Mouse (Mus musculus) bone marrow macrophage, adult 2 months (primary cell): ENCODE results near the gene Olfr641.

ENCODE experiments used
- CTCF ChIP-seq: IDR thresholded peaks from 2 replicates; pipeline ENCODE4 v1.5.1; 2012; ENCODE audit warnings: low read depth, mild to moderate bottlenecking, low read length, moderate library complexity
- POLR2A ChIP-seq: IDR thresholded peaks from 2 replicates; pipeline ENCODE4 v1.6.1; 2012; ENCODE audit warnings: mild to moderate bottlenecking, low read depth, low read length, borderline replicate concordance

DNA sequence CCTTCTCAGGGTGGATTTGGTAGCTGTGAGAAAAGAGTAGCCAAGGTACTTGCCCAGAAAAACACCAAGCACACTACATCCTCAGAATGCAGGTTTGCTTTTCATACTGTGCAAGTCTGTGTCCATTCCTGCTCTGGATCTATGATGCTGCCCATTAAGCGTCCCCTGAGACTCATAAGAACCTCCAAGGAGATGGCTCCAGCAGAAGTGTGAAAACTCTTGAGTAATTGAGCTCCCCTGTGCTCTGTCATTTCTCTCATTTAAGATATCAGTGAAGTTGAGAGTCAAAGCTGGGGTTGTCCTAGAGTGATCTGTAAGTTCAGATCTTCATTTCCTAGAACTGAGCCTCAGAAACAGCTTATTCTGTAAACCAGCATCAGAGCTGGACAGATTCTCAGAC lies 17.3 kb downstream of the Olfr641 start, which contains the start of gene Olfr642:
- TF ChIP-seq CTCF (no peak), POLR2A (no peak)
